Mouse (Mus musculus): ENCODE measurements at regions not wholly inside any gene's neighbourhood (a gene's known extent, or its start where the extent isn't known, plus 50 kb on each side); places are given as distances from the start of the nearest gene placed in this dataset.

- 69% methylated on average over 3 of the region's 3 CpGs for WGBS
- H3K27me3 ChIP-seq (ENCODE audit: control insufficient read depth, insufficient read depth, low read depth, low read length): no peaks in the 10 kb centered on the region
- H3K9me3 ChIP-seq (ENCODE audit: control insufficient read depth, low read length): no peaks in the 10 kb centered on the region
- H3K4me3 ChIP-seq (ENCODE audit: low read length): no peak overlapping the region
- H3K36me3 ChIP-seq (ENCODE audit: control insufficient read depth, insufficient read depth, low read length): no peaks in the 10 kb centered on the region
- H3K9ac ChIP-seq (ENCODE audit: low read length): no peak overlapping the region
- no peak overlapping the region for H3K27ac ChIP-seq (ENCODE audit: low read length)
- H3K4me1 ChIP-seq (replicated peaks; ENCODE audit: control insufficient read depth, insufficient read depth, low read length): peaks cover 19% of the 10 kb centered on the region
- no peak for ATAC-seq (ENCODE audit: low read depth)
- H3K4me2 ChIP-seq (ENCODE audit: low read depth, low read length): no peak overlapping the region
Measured at GRCm38 (mm10) chr16:76220466-76220865, 153.2 kb downstream of the Nrip1 start.

- ATAC-seq (ENCODE audit: low read depth): no peak
- H3K4me2 ChIP-seq (ENCODE audit: low read depth, low read length): no peak overlapping the region
- no peak overlapping the region for H3K9ac ChIP-seq (ENCODE audit: low read length)
- H3K4me3 ChIP-seq (ENCODE audit: low read length): no peak overlapping the region
- H3K36me3 ChIP-seq (ENCODE audit: control insufficient read depth, insufficient read depth, low read length): no peaks in the 10 kb centered on the region
- H3K27ac ChIP-seq (ENCODE audit: low read length): no peak overlapping the region
- peaks cover 9% of the 10 kb centered on the region for H3K4me1 ChIP-seq (replicated peaks; ENCODE audit: control insufficient read depth, insufficient read depth, low read length)
- H3K9me3 ChIP-seq (ENCODE audit: control insufficient read depth, low read length): no peaks in the 10 kb centered on the region
- no peaks in the 10 kb centered on the region for H3K27me3 ChIP-seq (ENCODE audit: control insufficient read depth, insufficient read depth, low read depth, low read length)
Measured at GRCm38 (mm10) chr16:76219233-76219632, 154.4 kb downstream of the Nrip1 start.

GRCm38 (mm10) chr16:76218310-76219170 lies 155.1 kb downstream of the Nrip1 start:
- Histone ChIP-seq H3K4me1 (replicated peaks; ENCODE audit: control insufficient read depth, insufficient read depth, low read length) (peaks cover 6% of the 10 kb centered on the region), H3K27me3 (ENCODE audit: control insufficient read depth, insufficient read depth, low read depth, low read length) (no peaks in the 10 kb centered on the region), H3K36me3 (ENCODE audit: control insufficient read depth, insufficient read depth, low read length) (no peaks in the 10 kb centered on the region), H3K4me2 (ENCODE audit: low read depth, low read length) (no peak overlapping the region), H3K9me3 (ENCODE audit: control insufficient read depth, low read length) (no peaks in the 10 kb centered on the region), H3K9ac (ENCODE audit: low read length) (no peak overlapping the region), H3K27ac (ENCODE audit: low read length) (no peak overlapping the region), H3K4me3 (ENCODE audit: low read length) (no peak overlapping the region)
- ATAC-seq (ENCODE audit: low read depth): no peak
- 75% methylated on average over 11 of the region's 11 CpGs for WGBS

GRCm38 (mm10) chr16:76216184-76216583 lies 157.4 kb downstream of the Nrip1 start:
- no peak overlapping the region for H3K4me3 ChIP-seq (ENCODE audit: low read length)
- peaks cover 4% of the 10 kb centered on the region for H3K4me1 ChIP-seq (replicated peaks; ENCODE audit: control insufficient read depth, insufficient read depth, low read length)
- H3K9me3 ChIP-seq (ENCODE audit: control insufficient read depth, low read length): no peaks in the 10 kb centered on the region
- H3K36me3 ChIP-seq (ENCODE audit: control insufficient read depth, insufficient read depth, low read length): no peaks in the 10 kb centered on the region
- H3K4me2 ChIP-seq (ENCODE audit: low read depth, low read length): peak overlapping the region; percentile 43
- WGBS: 10% methylated on average over 9 of the region's 9 CpGs
- no peak overlapping the region for H3K27ac ChIP-seq (ENCODE audit: low read length)
- peak; percentile 28; the same call in 1 of the 2 replicates for ATAC-seq (ENCODE audit: low read depth)
- no peak overlapping the region for H3K9ac ChIP-seq (ENCODE audit: low read length)
- no peaks in the 10 kb centered on the region for H3K27me3 ChIP-seq (ENCODE audit: control insufficient read depth, insufficient read depth, low read depth, low read length)

DNA sequence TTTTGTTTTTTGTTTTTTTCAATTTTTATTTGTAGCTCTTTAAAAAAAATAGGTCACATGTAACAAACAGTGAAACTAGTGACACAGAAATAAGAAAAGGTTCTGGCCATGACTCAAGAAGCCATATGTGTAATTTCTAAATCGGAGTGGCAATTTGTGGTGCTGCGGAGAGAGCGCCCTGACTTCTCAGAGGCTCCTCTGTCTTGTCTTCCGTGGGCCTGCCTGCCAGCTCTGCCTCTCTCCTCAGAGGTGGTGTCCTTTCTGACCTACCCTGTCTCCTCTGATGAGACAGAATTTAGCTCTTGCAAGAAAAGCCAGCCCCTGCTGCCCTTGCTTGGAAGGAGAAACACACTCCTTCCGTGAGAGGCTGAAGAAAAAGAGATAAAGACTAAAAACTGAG lies 158.1 kb downstream of the Nrip1 start:
- H3K4me1 ChIP-seq (replicated peaks; ENCODE audit: control insufficient read depth, insufficient read depth, low read length): peaks cover 4% of the 10 kb centered on the region
- 57% methylated on average over 5 of the region's 5 CpGs for WGBS
- no peak overlapping the region for H3K4me2 ChIP-seq (ENCODE audit: low read depth, low read length)
- no peaks in the 10 kb centered on the region for H3K27me3 ChIP-seq (ENCODE audit: control insufficient read depth, insufficient read depth, low read depth, low read length)
- no peaks in the 10 kb centered on the region for H3K36me3 ChIP-seq (ENCODE audit: control insufficient read depth, insufficient read depth, low read length)
- H3K9ac ChIP-seq (ENCODE audit: low read length): no peak overlapping the region
- peak overlapping the region; percentile 33; the same call in 1 of the 2 replicates for H3K27ac ChIP-seq (ENCODE audit: low read length)
- 0 out of 2 replicates have a peak, but pooled peaks have one; percentile 31 for ATAC-seq (ENCODE audit: low read depth)
- no peak overlapping the region for H3K4me3 ChIP-seq (ENCODE audit: low read length)
- no peaks in the 10 kb centered on the region for H3K9me3 ChIP-seq (ENCODE audit: control insufficient read depth, low read length)

- no peaks in the 10 kb centered on the region for H3K27me3 ChIP-seq (ENCODE audit: control insufficient read depth, insufficient read depth, low read depth, low read length)
- no peak overlapping the region for H3K27ac ChIP-seq (ENCODE audit: low read length)
- no peak overlapping the region for H3K4me3 ChIP-seq (ENCODE audit: low read length)
- WGBS: 37% methylated on average over 11 of the region's 11 CpGs
- H3K36me3 ChIP-seq (ENCODE audit: control insufficient read depth, insufficient read depth, low read length): no peaks in the 10 kb centered on the region
- ATAC-seq (ENCODE audit: low read depth): peak; percentile 51; the same call in 1 of the 2 replicates
- no peak overlapping the region for H3K4me2 ChIP-seq (ENCODE audit: low read depth, low read length)
- H3K4me1 ChIP-seq (replicated peaks; ENCODE audit: control insufficient read depth, insufficient read depth, low read length): no peaks in the 10 kb centered on the region
- H3K9ac ChIP-seq (ENCODE audit: low read length): no peak overlapping the region
- no peaks in the 10 kb centered on the region for H3K9me3 ChIP-seq (ENCODE audit: control insufficient read depth, low read length)
Measured at GRCm38 (mm10) chr16:76201773-76202571, 171.7 kb downstream of the Nrip1 start.

GRCm38 (mm10) chr16:76200801-76201728 lies 172.6 kb downstream of the Nrip1 start:
- H3K27ac ChIP-seq (ENCODE audit: low read length): no peak overlapping the region
- 44% methylated on average over 9 of the region's 9 CpGs for WGBS
- H3K9ac ChIP-seq (ENCODE audit: low read length): no peak overlapping the region
- no peak for ATAC-seq (ENCODE audit: low read depth)
- H3K27me3 ChIP-seq (ENCODE audit: control insufficient read depth, insufficient read depth, low read depth, low read length): no peaks in the 10 kb centered on the region
- H3K9me3 ChIP-seq (ENCODE audit: control insufficient read depth, low read length): no peaks in the 10 kb centered on the region
- no peaks in the 10 kb centered on the region for H3K36me3 ChIP-seq (ENCODE audit: control insufficient read depth, insufficient read depth, low read length)
- H3K4me3 ChIP-seq (ENCODE audit: low read length): no peak overlapping the region
- H3K4me2 ChIP-seq (ENCODE audit: low read depth, low read length): no peak overlapping the region
- H3K4me1 ChIP-seq (replicated peaks; ENCODE audit: control insufficient read depth, insufficient read depth, low read length): no peaks in the 10 kb centered on the region

DNA sequence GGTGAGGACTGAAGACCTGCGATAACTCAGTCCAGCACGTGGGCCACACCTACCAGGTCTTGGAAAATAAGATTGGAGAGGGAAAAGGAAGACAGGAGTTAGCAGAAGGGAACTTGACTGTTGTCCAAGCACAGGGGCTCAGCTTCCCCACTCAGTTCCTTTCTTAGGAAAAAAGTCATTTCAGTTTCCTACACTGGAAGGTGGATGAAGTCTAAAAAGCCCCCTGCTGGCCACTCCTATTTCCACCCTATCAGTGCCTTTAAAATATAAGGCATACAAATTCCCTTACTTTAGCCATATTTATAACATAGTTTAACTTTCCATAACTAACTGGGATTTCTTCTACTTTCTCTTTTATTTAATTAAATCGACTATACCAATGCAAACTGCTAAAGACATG lies 173.4 kb downstream of the Nrip1 start:
- no peak for ATAC-seq (ENCODE audit: low read depth)
- no peak overlapping the region for H3K4me3 ChIP-seq (ENCODE audit: low read length)
- no peaks in the 10 kb centered on the region for H3K9me3 ChIP-seq (ENCODE audit: control insufficient read depth, low read length)
- no peaks in the 10 kb centered on the region for H3K4me1 ChIP-seq (replicated peaks; ENCODE audit: control insufficient read depth, insufficient read depth, low read length)
- WGBS: 58% methylated on average over 3 of the region's 3 CpGs
- no peak overlapping the region for H3K27ac ChIP-seq (ENCODE audit: low read length)
- H3K36me3 ChIP-seq (ENCODE audit: control insufficient read depth, insufficient read depth, low read length): no peaks in the 10 kb centered on the region
- H3K4me2 ChIP-seq (ENCODE audit: low read depth, low read length): no peak overlapping the region
- no peaks in the 10 kb centered on the region for H3K27me3 ChIP-seq (ENCODE audit: control insufficient read depth, insufficient read depth, low read depth, low read length)
- no peak overlapping the region for H3K9ac ChIP-seq (ENCODE audit: low read length)
